In the genomic region with DNA sequence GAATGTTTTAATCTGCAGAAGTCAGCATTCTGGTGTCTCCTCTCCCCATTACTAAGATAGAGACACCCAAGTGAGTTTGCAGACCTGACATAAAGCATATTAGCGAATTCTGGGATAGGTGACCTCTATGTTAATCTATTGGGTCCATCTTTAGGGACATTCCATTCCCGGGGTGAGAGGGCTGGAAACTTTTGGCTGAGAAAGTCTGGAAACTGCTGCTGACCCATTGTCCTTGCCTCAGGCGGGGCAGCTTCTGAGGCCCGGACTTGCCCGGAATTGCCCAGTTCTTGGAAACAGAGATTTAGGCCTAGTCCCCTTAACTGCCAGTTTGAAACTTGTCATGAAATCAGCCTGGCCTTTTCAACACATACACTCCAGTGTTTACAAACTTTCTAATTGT, we compare ENCODE assay signal across 8 mouse cellular contexts. TPM values are rescaled to one million over a fixed set of nuclear protein-coding genes. Genes with fewer than 3 reads are reported as not detected.
A peak's percentile ranks its signal among the peaks of the same experiment; 100 is the strongest.
DNase-seq lines count a peak whose midpoint lies in the region; ATAC-seq lines count a peak whose summit lies in the region.

No protein-coding gene starts in this region.

- peaks cover 10% of the 10 kb centered on the region; the same call in 1 of the 2 replicates for H3K36me3 ChIP-seq in heart, embryonic 15.5 days
- peaks cover 12% of the 10 kb centered on the region for H3K36me3 ChIP-seq in embryonic facial prominence, embryonic 13.5 days
- peaks cover 9% of the 10 kb centered on the region; the same call in 1 of the 2 replicates for H3K36me3 ChIP-seq in midbrain, embryonic 15.5 days (replicated peaks)

- H3K4me2 ChIP-seq in heart, embryonic 15.5 days: peak overlapping the region; percentile 60
- peak overlapping the region; percentile 69 for H3K4me2 ChIP-seq in embryonic facial prominence, embryonic 13.5 days
- peak overlapping the region; percentile 61 for H3K4me2 ChIP-seq in midbrain, embryonic 15.5 days

- no peaks in the 10 kb centered on the region for H3K27me3 ChIP-seq in heart, embryonic 15.5 days
- H3K27me3 ChIP-seq in embryonic facial prominence, embryonic 13.5 days: no peaks in the 10 kb centered on the region
- H3K27me3 ChIP-seq in midbrain, embryonic 15.5 days (replicated peaks): no peaks in the 10 kb centered on the region

- peaks cover 21% of the 10 kb centered on the region for H3K4me1 ChIP-seq in heart, embryonic 15.5 days (replicated peaks)
- peaks cover 10% of the 10 kb centered on the region for H3K4me1 ChIP-seq in embryonic facial prominence, embryonic 13.5 days
- peaks cover 22% of the 10 kb centered on the region for H3K4me1 ChIP-seq in midbrain, embryonic 15.5 days

- WGBS in heart, embryonic 15.5 days: 65% methylated on average over 5 of the region's 5 CpGs
- 64% methylated on average over 5 of the region's 5 CpGs for WGBS in embryonic facial prominence, embryonic 13.5 days
- 74% methylated on average over 5 of the region's 5 CpGs for WGBS in midbrain, embryonic 15.5 days

- no peak overlapping the region for H3K27ac ChIP-seq in heart, embryonic 15.5 days
- no peak overlapping the region for H3K27ac ChIP-seq in embryonic facial prominence, embryonic 13.5 days
- no peak overlapping the region for H3K27ac ChIP-seq in midbrain, embryonic 15.5 days

- peak overlapping the region; percentile 91 for H3K4me3 ChIP-seq in heart, embryonic 15.5 days
- H3K4me3 ChIP-seq in embryonic facial prominence, embryonic 13.5 days: peak overlapping the region; percentile 86
- peak overlapping the region; percentile 99 for H3K4me3 ChIP-seq in midbrain, embryonic 15.5 days

- no peak overlapping the region for H3K9ac ChIP-seq in heart, embryonic 15.5 days
- H3K9ac ChIP-seq in embryonic facial prominence, embryonic 13.5 days: no peak overlapping the region
- H3K9ac ChIP-seq in midbrain, embryonic 15.5 days: peak overlapping the region; percentile 100; the same call in 1 of the 2 replicates

- no peak for ATAC-seq in heart, embryonic 15.5 days (replicated peaks; ENCODE audit: insufficient number of reproducible peaks, insufficient read depth, low FRiP score, low read depth)
- no peak for ATAC-seq in embryonic facial prominence, embryonic 13.5 days (ENCODE audit: insufficient number of reproducible peaks, insufficient read depth, low FRiP score, low TSS enrichment, low read depth)
- no peak for ATAC-seq in midbrain, embryonic 15.5 days (replicated peaks)

- H3K9me3 ChIP-seq in heart, embryonic 15.5 days (replicated peaks): no peaks in the 10 kb centered on the region
- no peaks in the 10 kb centered on the region for H3K9me3 ChIP-seq in embryonic facial prominence, embryonic 13.5 days
- H3K9me3 ChIP-seq in midbrain, embryonic 15.5 days: no peaks in the 10 kb centered on the region

- DNase-seq in heart, adult 8-10 months (ENCODE audit: low spot score): no peak
- peak; percentile 67 to 72 for DNase-seq in kidney, adult 8-10 months
- DNase-seq in gastrocnemius, postnatal 4 days (ENCODE audit: low spot score in 2 of 2): no peak
- no peak for DNase-seq in frontal cortex, adult 2 months (ENCODE audit: extremely low spot score in 1 of 2, low spot score in 1 of 2)
- DNase-seq in retina, embryonic 14.5 days (ENCODE audit: low spot score): no peak

RNA-seq across cellular contexts. Expression of a gene that starts 0.8 kb away (rescaled TPM):
- polyA plus RNA-seq in heart, embryonic 15.5 days (2015; fragmentation: Nextera tagmentation; extraction: Ambion mirVana): 39.0 and 46.7 TPM in 2 replicates
- 10 to 100 TPM; 47.6 to 55.1 (median 50.9) TPM for total RNA-seq in heart, adult 8-10 months (2022)
- 49.3 and 50.2 TPM in 2 replicates for polyA plus RNA-seq in embryonic facial prominence, embryonic 13.5 days (2015; fragmentation: Nextera tagmentation; extraction: Ambion mirVana)
- polyA plus RNA-seq in midbrain, embryonic 15.5 days (2015; fragmentation: Nextera tagmentation; extraction: Ambion mirVana): 49.8 and 58.2 TPM in 2 replicates
- 10 to 100 TPM; 39.6 to 48.6 TPM for total RNA-seq in gastrocnemius, postnatal 4 days (2021)
- polyA plus RNA-seq in frontal cortex, adult 2 months (2012; rRNA removed): 72.1 and 74.5 TPM in 2 replicates

RNA-seq across cellular contexts. Expression of a gene that starts 34.8 kb away (rescaled TPM):
- polyA plus RNA-seq in heart, embryonic 15.5 days (2015; fragmentation: Nextera tagmentation; extraction: Ambion mirVana): 7.1 and 8.9 TPM in 2 replicates
- total RNA-seq in heart, adult 8-10 months (2022): 1 to 10 TPM; 7.7 to 9.3 (median 7.8) TPM
- polyA plus RNA-seq in embryonic facial prominence, embryonic 13.5 days (2015; fragmentation: Nextera tagmentation; extraction: Ambion mirVana): 34.0 and 37.0 TPM in 2 replicates
- 34.4 and 37.1 TPM in 2 replicates for polyA plus RNA-seq in midbrain, embryonic 15.5 days (2015; fragmentation: Nextera tagmentation; extraction: Ambion mirVana)
- 10 to 100 TPM; 10.3 to 13.2 TPM for total RNA-seq in gastrocnemius, postnatal 4 days (2021)
- 17.7 and 19.0 TPM in 2 replicates for polyA plus RNA-seq in frontal cortex, adult 2 months (2012; rRNA removed)

Comparison
In these comparisons a context has a peak if more than half of its experiments do, and no peak if none do; other contexts are left out.
1. DNase-seq: peak in kidney, adult 8-10 months (2 of 2); none in heart, adult 8-10 months (single experiment), gastrocnemius, postnatal 4 days (0 of 2), frontal cortex, adult 2 months (0 of 2) and retina, embryonic 14.5 days (single experiment).
2. Peak in every context shown above with its lines, with median percentiles within 50 percentile points of each other: H3K4me2 ChIP-seq and H3K4me3 ChIP-seq.